Mouse (Mus musculus) erythroblast, embryonic 14.5 days (primary cell): Measurements from ENCODE around the gene Zfp94.

Source experiments
- GATA1 ChIP-seq: IDR thresholded peaks from 2 replicates; pipeline ENCODE4 v1.6.1; 2012; ENCODE audit warnings: low read length, inconsistent platforms, mixed read lengths
- TAL1 ChIP-seq: IDR thresholded peaks from 3 replicates; pipeline ENCODE4 v1.6.1; 2012; ENCODE audit warnings: low read length, inconsistent platforms, mixed read lengths

DNA sequence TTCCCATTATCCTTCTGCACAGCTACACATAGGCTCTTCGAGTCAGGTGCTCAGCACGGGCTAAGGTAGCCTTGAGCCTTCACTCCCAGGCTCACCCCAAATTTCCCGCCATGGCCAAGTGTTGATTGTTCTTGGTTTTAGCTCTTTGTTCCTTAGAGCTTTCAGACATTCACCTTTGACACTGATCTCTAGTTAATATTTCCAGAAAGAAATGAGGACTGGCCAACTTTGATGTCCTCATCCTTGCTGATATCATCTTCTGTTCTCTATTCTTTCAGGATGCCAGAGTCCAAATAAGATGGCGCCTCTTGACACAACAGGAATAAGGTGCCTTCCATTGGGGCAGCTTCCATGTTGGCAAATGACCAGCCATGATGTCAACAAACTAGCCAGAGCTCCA is 42.0 kb downstream of the Zfp94 start:
- TF ChIP-seq GATA1 (no peak), TAL1 (no peak)
